Mouse (Mus musculus) CD4-positive naive resting alpha-beta T cell, adult 57 days (primary cell): ENCODE data around the gene Mcoln2. TPM values are rescaled to one million over a fixed set of nuclear protein-coding genes. Genes with fewer than 3 reads are reported as not detected.

Source experiments
- total RNA-seq: library from RNA; stranded (reverse); gene quantifications from one replicate; pipeline ENCODE4 v1.2.4, GENCODE M21; 2023

The Mcoln2 gene
- 8.0 TPM for total RNA-seq

DNA sequence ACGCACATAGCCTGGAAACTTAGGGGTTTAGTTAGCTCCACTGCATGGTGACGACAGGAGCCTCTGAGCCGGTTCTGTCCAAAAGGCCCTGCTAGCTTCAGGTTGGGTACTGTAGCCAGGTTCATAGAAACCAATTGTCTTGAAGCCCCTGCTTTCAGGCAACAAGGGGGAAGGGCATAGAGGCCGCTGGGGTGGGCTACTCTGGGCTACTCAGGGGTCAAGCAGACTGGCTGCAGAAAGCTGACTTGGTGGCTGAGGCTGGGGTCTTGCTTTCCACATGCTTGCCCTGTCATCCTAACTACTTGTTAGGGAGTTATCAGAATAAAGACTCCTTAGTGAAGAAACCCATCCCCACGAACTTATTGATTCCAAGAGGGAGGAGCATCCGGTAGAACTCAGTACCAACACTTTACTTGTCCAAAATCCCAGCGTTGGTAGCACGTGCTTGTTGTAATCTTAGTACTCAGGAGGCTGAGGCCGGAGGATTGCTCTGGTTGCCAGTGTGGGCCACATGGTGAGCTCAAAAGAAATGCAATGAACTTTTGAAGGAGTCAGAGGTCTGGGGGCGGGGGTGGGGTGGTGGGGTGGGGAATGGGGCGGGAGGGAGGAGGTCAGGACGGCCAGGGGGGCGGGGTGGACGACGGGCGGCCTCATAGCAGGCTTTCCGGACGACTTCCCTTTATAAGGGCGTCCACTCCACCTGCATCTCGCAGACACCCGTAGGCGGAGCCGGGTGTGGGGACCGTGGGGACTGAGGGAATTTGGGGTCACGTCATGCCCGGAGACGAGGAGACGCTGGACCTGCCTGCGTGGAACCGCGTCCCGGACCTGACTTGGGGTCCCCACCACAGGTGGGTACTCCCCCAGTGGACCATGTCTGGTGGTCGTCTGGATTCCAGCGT, at the start of gene Mcoln2:
Gene Mcoln2, plus strand, starts transcription at position 678 of the 902 bp plus-strand sequence.

GRCm38 (mm10) chr3:146107921-146108571, 41.6 kb upstream of the Mcoln2 start, which contains the start of gene Wdr63:
Gene Wdr63 (minus strand): TSS chr3:146108130.

GRCm38 (mm10) chr3:146117258-146117996, 32.2 kb upstream of the Mcoln2 start, which contains the start of gene Mcoln3:
Gene Mcoln3 (plus strand): TSS chr3:146117450.

GRCm38 (mm10) chr3:146220776-146221486, 71.3 kb downstream of the Mcoln2 start, which contains the start of gene Lpar3:
Gene Lpar3 (plus strand): TSS chr3:146220963.

Other genes starting within 250 kb of the Mcoln2 start
- 68.8 TPM for gene Bcl10, start 227.0 kb upstream of the Mcoln2 start, total RNA-seq
- gene 2410004B18Rik, start 211.8 kb upstream of the Mcoln2 start, total RNA-seq = 57.1 TPM
- 1.0 TPM for gene Syde2, start 162.0 kb upstream of the Mcoln2 start, total RNA-seq
- gene Wdr63, start 41.7 kb upstream of the Mcoln2 start, total RNA-seq = not detected
- gene Mcoln3, start 32.4 kb upstream of the Mcoln2 start, total RNA-seq = 5.7 TPM
- gene Lpar3, start 71.1 kb downstream of the Mcoln2 start, total RNA-seq = not detected